Mouse (Mus musculus): ENCODE data around the gene Fam129a. TPM values are rescaled to one million over a fixed set of nuclear protein-coding genes. Genes with fewer than 3 reads are reported as not detected.

The Fam129a gene
- polyA plus RNA-seq, 1 experiment from 2014 or later = 4.7 TPM

- no peak overlapping the region for H3K27ac ChIP-seq
- no peaks in the 10 kb centered on the region for H3K36me3 ChIP-seq
- no peak overlapping the region for H3K4me3 ChIP-seq
- H3K4me2 ChIP-seq (replicated peaks) = no peak overlapping the region
- H3K4me1 ChIP-seq = peaks cover 15% of the 10 kb centered on the region
- no peak overlapping the region for H3K9ac ChIP-seq
- 83% methylated on average over 4 of the region's 4 CpGs for WGBS
- no peak for ATAC-seq (ENCODE audit: low FRiP score, low read depth)
- no peaks in the 10 kb centered on the region for H3K9me3 ChIP-seq
- H3K27me3 ChIP-seq (replicated peaks) = no peaks in the 10 kb centered on the region
These were observed 182.0 kb downstream of the Fam129a start for GRCm38 (mm10) chr1:151752946-151753345.

GRCm38 (mm10) chr1:151753374-151753929, 182.5 kb downstream of the Fam129a start:
- ATAC-seq (ENCODE audit: low FRiP score, low read depth) = no peak
- H3K4me2 ChIP-seq (replicated peaks) = no peak overlapping the region
- H3K4me1 ChIP-seq = peaks cover 15% of the 10 kb centered on the region
- no peaks in the 10 kb centered on the region for H3K9me3 ChIP-seq
- H3K4me3 ChIP-seq = no peak overlapping the region
- no peaks in the 10 kb centered on the region for H3K27me3 ChIP-seq (replicated peaks)
- 84% methylated on average over 8 of the region's 8 CpGs for WGBS
- no peak overlapping the region for H3K27ac ChIP-seq
- no peak overlapping the region for H3K9ac ChIP-seq
- H3K36me3 ChIP-seq = no peaks in the 10 kb centered on the region

GRCm38 (mm10) chr1:151754028-151754489, 183.1 kb downstream of the Fam129a start:
- Histone ChIP-seq H3K36me3 (no peaks in the 10 kb centered on the region), H3K27me3 (replicated peaks) (no peaks in the 10 kb centered on the region), H3K4me2 (replicated peaks) (peak overlapping the region; percentile 95), H3K4me3 (no peak overlapping the region), H3K4me1 (peaks cover 15% of the 10 kb centered on the region), H3K9me3 (no peaks in the 10 kb centered on the region), H3K27ac (no peak overlapping the region), H3K9ac (0 out of 2 replicates have a peak overlapping the region, but pooled peaks have one; percentile 1)
- 80% methylated on average over 10 of the region's 10 CpGs for WGBS
- no peak for ATAC-seq (ENCODE audit: low FRiP score, low read depth)

GRCm38 (mm10) chr1:151754881-151755659, 184.1 kb downstream of the Fam129a start, which contains the start of gene Edem3:
Gene Edem3, plus strand, starts transcription at chr1:151755371.
- Histone ChIP-seq H3K9me3 (no peaks in the 10 kb centered on the region), H3K36me3 (no peaks in the 10 kb centered on the region), H3K4me1 (peaks cover 15% of the 10 kb centered on the region), H3K27ac (peak within 1 kb of the TSS; percentile 70), H3K4me3 (peak within 1 kb of the TSS; percentile 82), H3K27me3 (replicated peaks) (no peaks in the 10 kb centered on the region), H3K9ac (peak within 1 kb of the TSS; percentile 77), H3K4me2 (replicated peaks) (peak within 1 kb of the TSS; percentile 95)
- under 1% methylated on average over 64 of the region's 64 CpGs for WGBS
- ATAC-seq (ENCODE audit: low FRiP score, low read depth) = peak; percentile 99

GRCm38 (mm10) chr1:151755660-151756424, 184.9 kb downstream of the Fam129a start:
- ATAC-seq (ENCODE audit: low FRiP score, low read depth) = peak; percentile 61; the same call in 1 of the 2 replicates
- no peaks in the 10 kb centered on the region for H3K27me3 ChIP-seq (replicated peaks)
- WGBS = 8% methylated on average over 36 of the region's 36 CpGs

GRCm38 (mm10) chr1:151756425-151756728, 185.4 kb downstream of the Fam129a start:
- H3K4me3 ChIP-seq = peak overlapping the region; percentile 82
- WGBS = 38% methylated on average over 1 of the region's 1 CpGs
- no peaks in the 10 kb centered on the region for H3K27me3 ChIP-seq (replicated peaks)
- no peak overlapping the region for H3K27ac ChIP-seq
- peak overlapping the region; percentile 95 for H3K4me2 ChIP-seq (replicated peaks)
- no peaks in the 10 kb centered on the region for H3K9me3 ChIP-seq
- H3K9ac ChIP-seq = peak overlapping the region; percentile 77; the same call in 1 of the 2 replicates
- no peak for ATAC-seq (ENCODE audit: low FRiP score, low read depth)
- peaks cover 15% of the 10 kb centered on the region for H3K4me1 ChIP-seq
- peaks cover 4% of the 10 kb centered on the region; the same call in 1 of the 2 replicates for H3K36me3 ChIP-seq

More at GRCm38 (mm10) chr1:151755660-151756424, 184.9 kb downstream of the Fam129a start:
- Histone ChIP-seq H3K4me1 (peaks cover 15% of the 10 kb centered on the region), H3K9ac (peak overlapping the region; percentile 77), H3K36me3 (no peaks in the 10 kb centered on the region), H3K27ac (peak overlapping the region; percentile 70), H3K4me2 (replicated peaks) (peak overlapping the region; percentile 95), H3K9me3 (no peaks in the 10 kb centered on the region), H3K4me3 (peak overlapping the region; percentile 82)

- ATAC-seq (ENCODE audit: low FRiP score, low read depth) = no peak
- Histone ChIP-seq H3K9me3 (no peaks in the 10 kb centered on the region), H3K27me3 (replicated peaks) (no peaks in the 10 kb centered on the region), H3K36me3 (peaks cover 8% of the 10 kb centered on the region; the same call in 1 of the 2 replicates), H3K4me3 (no peak overlapping the region), H3K9ac (no peak overlapping the region), H3K4me1 (peaks cover 15% of the 10 kb centered on the region), H3K27ac (no peak overlapping the region), H3K4me2 (replicated peaks) (no peak overlapping the region)
- WGBS = 90% methylated on average over 6 of the region's 6 CpGs
These were observed 187.3 kb downstream of the Fam129a start for GRCm38 (mm10) chr1:151758301-151758700.

GRCm38 (mm10) chr1:151758991-151759390, 188.0 kb downstream of the Fam129a start:
- no peak overlapping the region for H3K4me2 ChIP-seq (replicated peaks)
- H3K9ac ChIP-seq = no peak overlapping the region
- no peak for ATAC-seq (ENCODE audit: low FRiP score, low read depth)
- H3K27me3 ChIP-seq (replicated peaks) = no peaks in the 10 kb centered on the region
- WGBS = 84% methylated on average over 2 of the region's 2 CpGs
- no peaks in the 10 kb centered on the region for H3K9me3 ChIP-seq
- H3K4me3 ChIP-seq = no peak overlapping the region
- H3K36me3 ChIP-seq = peaks cover 8% of the 10 kb centered on the region
- peaks cover 15% of the 10 kb centered on the region for H3K4me1 ChIP-seq
- H3K27ac ChIP-seq = no peak overlapping the region

GRCm38 (mm10) chr1:151764236-151764635, 193.2 kb downstream of the Fam129a start:
- Histone ChIP-seq H3K4me3 (no peak overlapping the region), H3K4me1 (no peaks in the 10 kb centered on the region), H3K36me3 (peaks cover 8% of the 10 kb centered on the region), H3K9me3 (no peaks in the 10 kb centered on the region), H3K27ac (no peak overlapping the region), H3K9ac (no peak overlapping the region), H3K27me3 (replicated peaks) (no peaks in the 10 kb centered on the region), H3K4me2 (replicated peaks) (no peak overlapping the region)
- ATAC-seq (ENCODE audit: low FRiP score, low read depth) = no peak
- WGBS = 73% methylated on average over 3 of the region's 3 CpGs

- Histone ChIP-seq H3K4me1 (no peaks in the 10 kb centered on the region), H3K36me3 (peaks cover 12% of the 10 kb centered on the region), H3K4me3 (no peak overlapping the region), H3K9ac (no peak overlapping the region), H3K9me3 (no peaks in the 10 kb centered on the region), H3K27ac (no peak overlapping the region), H3K4me2 (replicated peaks) (no peak overlapping the region), H3K27me3 (replicated peaks) (no peaks in the 10 kb centered on the region)
- ATAC-seq (ENCODE audit: low FRiP score, low read depth) = no peak
- WGBS = 86% methylated on average over 2 of the region's 2 CpGs
These were observed 195.2 kb downstream of the Fam129a start for GRCm38 (mm10) chr1:151766166-151766565.

- no peak for ATAC-seq (ENCODE audit: low FRiP score, low read depth)
- Histone ChIP-seq H3K4me3 (no peak overlapping the region), H3K36me3 (peaks cover 11% of the 10 kb centered on the region), H3K4me1 (no peaks in the 10 kb centered on the region), H3K27me3 (replicated peaks) (no peaks in the 10 kb centered on the region), H3K9me3 (no peaks in the 10 kb centered on the region), H3K27ac (no peak overlapping the region), H3K9ac (no peak overlapping the region), H3K4me2 (replicated peaks) (no peak overlapping the region)
- WGBS = 92% methylated on average over 3 of the region's 3 CpGs
These were observed 196.1 kb downstream of the Fam129a start for GRCm38 (mm10) chr1:151766976-151767654.

Measured in neural tube, embryonic 12.5 days (tissue).